Comparison of ENCODE assay signal across 34 mouse cellular contexts in the genomic region with DNA sequence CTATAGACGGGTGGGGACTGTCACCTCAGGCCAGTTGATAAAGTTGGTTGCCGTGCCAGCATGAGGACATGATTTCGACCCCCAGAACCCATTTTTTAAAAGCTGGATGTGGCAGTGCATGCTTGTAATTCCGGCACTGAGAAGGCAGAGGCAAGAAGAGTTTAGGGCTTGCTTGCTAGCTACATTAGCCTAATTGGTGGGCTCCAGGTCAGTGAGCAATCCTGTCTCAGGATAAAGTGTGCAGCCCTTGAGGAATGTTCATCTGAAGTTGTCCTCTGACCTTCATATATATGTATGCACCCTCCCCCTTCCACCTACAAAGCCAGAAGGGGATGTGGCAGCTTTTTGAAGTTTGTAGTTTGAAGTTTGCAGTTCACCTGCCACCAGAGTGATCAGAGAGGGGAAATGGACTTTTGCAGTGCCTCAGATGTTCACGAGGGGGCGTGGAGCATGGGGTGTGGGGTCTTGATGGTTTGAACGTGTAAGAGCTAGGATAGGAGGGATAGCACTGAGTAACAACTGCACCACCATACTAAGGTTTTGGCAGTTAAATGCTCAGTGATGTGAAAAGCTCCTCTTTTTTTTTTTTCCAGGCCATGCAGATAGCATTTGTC. TPM values are rescaled to one million over a fixed set of nuclear protein-coding genes. Genes with fewer than 3 reads are reported as not detected.
DNase-seq lines count a peak whose midpoint lies in the region; ATAC-seq lines count a peak whose summit lies in the region.
"Had no signal": no experiment of that assay in that cellular context is flagged by ENCODE, and none has a peak within 500 bp of the region (broad histone marks: within the 10 kb centered on the region; RNA-seq: fewer than 3 reads in every experiment).

No protein-coding gene starts in this region.

- 74% methylated on average over 7 of the region's 7 CpGs for WGBS in heart, embryonic 10.5 days
- 76% methylated on average over 7 of the region's 7 CpGs for WGBS in heart, embryonic 11.5 days (ENCODE audit: insufficient replicate concordance)

- ATAC-seq in heart, embryonic 11.5 days (replicated peaks; ENCODE audit: insufficient number of reproducible peaks, low FRiP score, low TSS enrichment): no peak
- 0 out of 2 replicates have a peak, but pooled peaks have one; percentile 15 for ATAC-seq in megakaryocyte progenitor cell, adult 5-6 weeks (replicated peaks; ENCODE audit: poor library complexity)
- ATAC-seq: forebrain, embryonic 16.5 days; hindbrain, postnatal 0 days; intestine, postnatal 0 days; midbrain, embryonic 13.5 days had no signal

- no peaks in the 10 kb centered on the region for H3K27me3 ChIP-seq in heart, embryonic 10.5 days (ENCODE audit: insufficient read depth, poor library complexity, severe bottlenecking)
- H3K27me3 ChIP-seq in heart, embryonic 11.5 days (ENCODE audit: control insufficient read depth, insufficient read depth, low read length): no peaks in the 10 kb centered on the region
- H3K27me3 ChIP-seq: heart, embryonic 12.5 days; kidney, embryonic 15.5 days; limb, embryonic 13.5 days; liver, embryonic 12.5 days; midbrain, embryonic 13.5 days; neural tube, embryonic 13.5 days had no signal

- no peak overlapping the region for H3K4me2 ChIP-seq in heart, embryonic 11.5 days
- H3K4me2 ChIP-seq: heart, embryonic 12.5 days; kidney, embryonic 15.5 days; limb, embryonic 13.5 days; liver, embryonic 12.5 days; midbrain, embryonic 13.5 days; neural tube, embryonic 13.5 days had no signal

- H3K4me3 ChIP-seq in heart, embryonic 10.5 days: no peak overlapping the region
- no peak overlapping the region for H3K4me3 ChIP-seq in heart, embryonic 11.5 days (ENCODE audit: low read depth, low read length)
- H3K4me3 ChIP-seq: forebrain, embryonic 10.5 days; heart, embryonic 12.5 days; kidney, embryonic 15.5 days; limb, embryonic 13.5 days; liver, embryonic 12.5 days; megakaryocyte, embryonic 14.5 days; midbrain, embryonic 13.5 days; neural tube, embryonic 13.5 days had no signal

- peak; percentile 56 for DNase-seq in heart, embryonic 10.5 days (ENCODE audit: low spot score)
- peak; percentile 60 for DNase-seq in thymus, postnatal 14 days
- no peak for DNase-seq in adrenal gland, postnatal 14 days
- DNase-seq in right cerebral cortex, postnatal 10 days (ENCODE audit: low spot score in 2 of 2): no peak
- DNase-seq in spleen, adult 12 weeks (ENCODE audit: low spot score): no peak
- DNase-seq: cerebellum, adult 11-12 months; cerebellum, postnatal 10 days; heart, postnatal 10 days; kidney, postnatal 4 days; layer of hippocampus, adult 9-11 months; lung, adult 2 months; lung, postnatal 14 days; retina, postnatal 1 day had no signal

- peaks cover 6% of the 10 kb centered on the region; the same call in 1 of the 2 replicates for H3K4me1 ChIP-seq in heart, embryonic 10.5 days
- H3K4me1 ChIP-seq in heart, embryonic 11.5 days (ENCODE audit: control insufficient read depth, insufficient read depth, low read length): no peaks in the 10 kb centered on the region
- H3K4me1 ChIP-seq: limb, embryonic 13.5 days; megakaryocyte, embryonic 14.5 days had no signal

- H3K27ac ChIP-seq in heart, embryonic 10.5 days: no peak overlapping the region
- H3K27ac ChIP-seq in heart, embryonic 11.5 days (ENCODE audit: low read depth, low read length): no peak overlapping the region
- H3K27ac ChIP-seq: forebrain, embryonic 10.5 days; hindbrain, postnatal 0 days; limb, embryonic 13.5 days; liver, embryonic 12.5 days; midbrain, embryonic 13.5 days; neural tube, embryonic 13.5 days had no signal

- no peaks in the 10 kb centered on the region for H3K9me3 ChIP-seq in heart, embryonic 10.5 days
- H3K9me3 ChIP-seq in heart, embryonic 11.5 days (replicated peaks; ENCODE audit: control insufficient read depth, low read length): no peaks in the 10 kb centered on the region
- H3K9me3 ChIP-seq: forebrain, embryonic 10.5 days; heart, embryonic 12.5 days; kidney, embryonic 15.5 days; limb, embryonic 13.5 days; liver, embryonic 12.5 days; megakaryocyte, embryonic 14.5 days; midbrain, embryonic 13.5 days; neural tube, embryonic 13.5 days had no signal

- H3K36me3 ChIP-seq in heart, embryonic 10.5 days: no peaks in the 10 kb centered on the region
- no peaks in the 10 kb centered on the region for H3K36me3 ChIP-seq in heart, embryonic 11.5 days (ENCODE audit: control insufficient read depth, insufficient read depth, low read length)
- H3K36me3 ChIP-seq: forebrain, embryonic 10.5 days; heart, embryonic 12.5 days; kidney, embryonic 15.5 days; limb, embryonic 13.5 days; liver, embryonic 12.5 days; midbrain, embryonic 13.5 days; neural tube, embryonic 13.5 days had no signal

- H3K9ac ChIP-seq in heart, embryonic 11.5 days (ENCODE audit: low read depth, low read length): no peak overlapping the region
- H3K9ac ChIP-seq: heart, embryonic 12.5 days; kidney, embryonic 15.5 days; limb, embryonic 13.5 days; liver, embryonic 12.5 days; midbrain, embryonic 13.5 days; neural tube, embryonic 13.5 days had no signal

RNA-seq across cellular contexts. Expression of gene Eif3m, which starts 21.2 kb away (rescaled TPM):
- 240 and 287 TPM in 2 replicates for polyA plus RNA-seq in heart, embryonic 10.5 days (2016; fragmentation: Nextera tagmentation; extraction: Ambion mirVana)
- 238 and 240 TPM in 2 replicates for polyA plus RNA-seq in heart, embryonic 11.5 days (2014; fragmentation: Nextera tagmentation; extraction: Ambion mirVana)
- total RNA-seq in megakaryocyte progenitor cell, adult 5-6 weeks (2015): 397 and 412 TPM in 2 replicates
- 294 and 304 TPM in 2 replicates for total RNA-seq in megakaryocyte progenitor cell, adult 5-6 weeks (2017)
- 149 and 161 TPM in 2 replicates for total RNA-seq in adrenal gland, postnatal 14 days (2021)

RNA-seq across cellular contexts. Expression of gene Gm11060, which starts 53.8 kb away (rescaled TPM):
- polyA plus RNA-seq in heart, embryonic 10.5 days (2016; fragmentation: Nextera tagmentation; extraction: Ambion mirVana): not detected in 2 replicates
- polyA plus RNA-seq in heart, embryonic 11.5 days (2014; fragmentation: Nextera tagmentation; extraction: Ambion mirVana): not detected in 2 replicates
- total RNA-seq in megakaryocyte progenitor cell, adult 5-6 weeks (2015): not detected in 2 replicates
- total RNA-seq in megakaryocyte progenitor cell, adult 5-6 weeks (2017): not detected in 2 replicates
- not detected in 2 replicates for total RNA-seq in adrenal gland, postnatal 14 days (2021)
- total RNA-seq: adrenal gland, adult 18-20 months; adrenal gland, postnatal 4 days; gastrocnemius, postnatal 4 days; heart, postnatal 10 days; hindbrain, postnatal 0 days; left cerebral cortex, adult 18-20 months; left cerebral cortex, postnatal 25 days had no signal
- polyA plus RNA-seq: embryonic facial prominence, embryonic 11.5 days; forebrain, embryonic 10.5 days; forebrain, embryonic 16.5 days; heart, embryonic 12.5 days; hindbrain, embryonic 11.5 days; hindbrain, postnatal 0 days; intestine, postnatal 0 days; kidney, embryonic 15.5 days; limb, embryonic 13.5 days; liver, embryonic 12.5 days; lung, adult 2 months; midbrain, embryonic 13.5 days; neural tube, embryonic 13.5 days; stomach, embryonic 14.5 days had no signal

Comparison
In these comparisons a context has a peak if more than half of its experiments do, and no peak if none do; other contexts are left out.
1. DNase-seq: peak in heart, embryonic 10.5 days (single experiment) and thymus, postnatal 14 days (single experiment); none in adrenal gland, postnatal 14 days (single experiment), right cerebral cortex, postnatal 10 days (0 of 2) and spleen, adult 12 weeks (single experiment).